Mouse (Mus musculus) urinary bladder, postnatal 4 days (tissue): ENCODE measurements around the gene Zfp750.

ENCODE experiments used
- DNase-seq, 2 experiments: peaks; one replicate each; pipeline ENCODE4 v3.0.0; 2021 to 2022; ENCODE audit warnings: low spot score in 2 of 2

The Zfp750 gene

DNA sequence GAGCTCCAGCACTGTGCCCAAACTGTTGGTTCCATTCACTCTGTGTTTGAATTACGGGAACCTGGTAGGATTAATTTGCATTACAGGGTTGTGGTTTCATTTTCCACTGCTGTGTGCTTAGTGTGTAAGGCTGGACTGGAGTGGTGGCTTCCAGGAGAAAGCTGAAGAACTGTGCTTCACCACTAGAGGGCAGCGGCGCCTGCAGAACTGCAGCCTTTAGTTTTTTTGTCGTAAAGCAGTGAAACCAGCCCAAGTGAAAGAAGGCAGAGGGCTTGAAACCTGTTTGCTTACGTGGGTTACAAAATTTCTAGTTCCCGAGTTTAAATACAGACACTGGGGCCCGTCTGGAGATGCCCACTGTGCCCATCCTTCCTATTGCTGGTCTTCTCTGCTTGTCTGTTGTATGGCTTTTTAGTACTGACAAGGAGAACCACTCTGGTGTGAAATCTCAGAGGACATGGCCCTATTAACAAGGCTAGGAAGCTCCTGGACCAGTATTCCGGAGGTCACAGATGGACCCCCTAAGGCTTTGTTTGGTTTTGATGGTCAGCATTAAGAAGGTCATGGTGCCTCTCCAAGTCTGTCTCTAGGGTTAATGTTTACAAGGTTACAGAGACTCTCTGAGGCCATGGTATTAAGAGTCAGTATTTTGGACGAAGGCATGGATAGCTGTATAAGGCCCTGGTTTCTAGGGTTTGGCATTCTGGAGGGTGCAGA is 43.3 kb downstream of the Zfp750 start:
- peak; percentile 57 to 84 for DNase-seq

DNA sequence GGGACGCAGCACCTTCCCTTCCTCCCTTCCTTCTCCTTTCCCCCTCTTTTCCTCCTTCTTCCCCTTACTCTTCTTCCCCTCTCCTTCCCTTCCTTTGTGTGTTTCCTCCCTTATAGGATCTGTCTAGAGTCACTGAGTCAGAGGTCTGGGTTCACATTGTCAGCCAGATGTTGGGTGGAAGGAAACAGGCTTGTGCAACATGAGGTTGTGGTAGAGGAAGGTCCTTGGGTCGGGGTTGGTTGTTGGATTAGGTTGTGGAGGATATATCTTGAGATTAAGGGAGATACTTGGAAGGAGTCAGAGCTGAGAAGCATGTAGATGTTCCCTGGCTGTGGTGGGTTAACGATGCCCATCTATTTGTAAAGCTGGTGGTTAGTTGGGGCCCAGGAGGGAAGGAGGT is 44.3 kb downstream of the Zfp750 start:
- no peak for DNase-seq

DNA sequence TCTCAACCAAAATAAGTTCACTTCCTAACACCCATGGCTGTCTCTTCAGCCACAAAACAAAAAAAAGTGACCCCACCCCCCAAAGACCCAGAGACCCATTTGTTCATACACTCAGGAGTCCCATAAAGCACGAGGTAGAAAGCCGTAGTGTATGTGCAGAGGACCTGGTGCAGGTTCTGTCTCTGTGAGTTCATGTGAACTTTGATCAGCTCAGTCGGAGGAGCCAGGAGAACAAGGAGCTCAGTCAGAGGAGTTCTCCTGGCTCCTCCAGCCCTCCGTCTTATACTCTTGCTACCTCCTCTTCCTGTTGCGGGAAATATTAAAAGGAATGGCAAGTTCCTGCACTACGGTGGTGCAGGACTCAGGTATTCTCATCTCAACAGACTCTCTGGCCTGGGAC is 51.7 kb downstream of the Zfp750 start:
- no peak for DNase-seq
